Mouse (Mus musculus): ENCODE results near the gene Fez2. TPM values are rescaled to one million over a fixed set of nuclear protein-coding genes. Genes with fewer than 3 reads are reported as not detected.
A peak's percentile ranks its signal among the peaks of the same experiment; 100 is the strongest.

Fez2 gene
- polyA plus RNA-seq, 1 experiment: 91.6 TPM

DNA sequence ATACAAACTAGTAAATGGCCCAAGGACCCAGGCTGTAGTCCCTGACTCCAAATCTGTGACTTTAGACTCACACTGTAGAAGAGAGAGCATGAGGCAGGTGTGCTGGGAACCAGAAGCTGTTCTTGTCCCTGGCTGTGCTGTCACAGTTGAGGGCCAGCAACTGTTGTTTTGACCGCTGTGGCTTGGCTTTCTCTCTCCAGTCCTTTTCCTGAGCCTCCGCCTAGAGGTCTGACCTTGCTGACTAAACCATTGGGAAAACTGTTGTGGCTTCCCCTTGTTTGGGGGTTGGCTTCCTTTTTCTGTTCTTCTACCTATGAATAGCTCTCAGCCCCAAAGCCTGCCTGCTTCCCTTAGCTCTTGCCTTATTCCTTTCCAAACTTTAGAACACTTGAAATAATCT is 91.6 kb downstream of the Fez2 start:
- 70% methylated on average over 2 of the region's 2 CpGs for WGBS
- no peaks in the 10 kb centered on the region for H3K4me1 ChIP-seq (ENCODE audit: control insufficient read depth, insufficient read depth, low read length)
- TF ChIP-seq CTCF (IDR thresholded peaks at IDR 0.05; ENCODE audit: borderline replicate concordance, insufficient read depth, low read depth, low read length): no peak
- TF ChIP-seq POLR2A (IDR thresholded peaks at IDR 0.05; ENCODE audit: borderline replicate concordance, insufficient read depth, low read length): no peak
- H3K4me3 ChIP-seq (replicated peaks; ENCODE audit: insufficient read depth, low read depth, low read length): no peak overlapping the region
- DNase-seq: no peak
- no peak overlapping the region for H3K27ac ChIP-seq (ENCODE audit: insufficient read depth, low read length)
- no peaks in the 10 kb centered on the region for H3K27me3 ChIP-seq (ENCODE audit: control insufficient read depth, insufficient read depth, low read length)

DNA sequence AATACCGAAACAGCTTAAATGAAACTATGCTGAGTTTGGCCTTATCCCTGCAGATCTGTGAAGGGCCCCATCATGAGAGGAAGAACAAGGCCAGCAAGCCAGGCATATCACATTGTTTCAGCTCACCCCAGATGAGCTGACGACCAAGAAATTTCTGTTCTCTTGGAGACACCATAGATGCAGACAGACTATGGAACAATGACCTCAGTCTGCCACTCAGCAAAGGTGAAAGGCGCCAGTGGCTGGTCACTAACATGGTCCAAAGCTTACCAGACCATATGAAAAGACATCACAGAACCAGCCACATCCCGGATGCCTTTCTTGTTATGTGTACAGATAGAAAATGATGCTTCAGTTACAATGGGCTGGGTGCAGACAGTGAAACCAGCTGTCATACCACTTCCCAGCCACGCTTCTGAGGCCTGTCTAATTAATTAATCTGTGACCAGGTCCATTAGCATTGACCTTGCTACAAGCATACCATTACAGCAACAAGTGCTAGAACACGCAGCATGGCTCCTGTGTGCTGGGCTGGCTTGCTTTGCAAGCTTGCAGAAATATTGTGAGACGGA is 92.1 kb downstream of the Fez2 start:
- Histone ChIP-seq H3K27me3 (ENCODE audit: control insufficient read depth, insufficient read depth, low read length) (no peaks in the 10 kb centered on the region), H3K4me3 (replicated peaks; ENCODE audit: insufficient read depth, low read depth, low read length) (no peak overlapping the region), H3K27ac (ENCODE audit: insufficient read depth, low read length) (no peak overlapping the region), H3K4me1 (ENCODE audit: control insufficient read depth, insufficient read depth, low read length) (no peaks in the 10 kb centered on the region)
- no peak for DNase-seq
- WGBS: 70% methylated on average over 7 of the region's 7 CpGs
- no peak for TF ChIP-seq CTCF (IDR thresholded peaks at IDR 0.05; ENCODE audit: borderline replicate concordance, insufficient read depth, low read depth, low read length)
- TF ChIP-seq POLR2A (IDR thresholded peaks at IDR 0.05; ENCODE audit: borderline replicate concordance, insufficient read depth, low read length): no peak

- no peak overlapping the region for H3K4me3 ChIP-seq (replicated peaks; ENCODE audit: insufficient read depth, low read depth, low read length)
- 0 out of 2 replicates have a peak overlapping the region, but pooled peaks have one; percentile 13 for H3K27ac ChIP-seq (ENCODE audit: insufficient read depth, low read length)
- no peaks in the 10 kb centered on the region for H3K4me1 ChIP-seq (ENCODE audit: control insufficient read depth, insufficient read depth, low read length)
- TF ChIP-seq POLR2A (IDR thresholded peaks at IDR 0.05; ENCODE audit: borderline replicate concordance, insufficient read depth, low read length): no peak
- TF ChIP-seq CTCF (IDR thresholded peaks at IDR 0.05; ENCODE audit: borderline replicate concordance, insufficient read depth, low read depth, low read length): no peak
- no peaks in the 10 kb centered on the region for H3K27me3 ChIP-seq (ENCODE audit: control insufficient read depth, insufficient read depth, low read length)
- DNase-seq: no peak
- WGBS: 66% methylated on average over 18 of the region's 18 CpGs
These were observed 95.3 kb downstream of the Fez2 start for GRCm38 (mm10) chr17:78322369-78323335.

- no peak for DNase-seq
- TF ChIP-seq POLR2A (IDR thresholded peaks at IDR 0.05; ENCODE audit: borderline replicate concordance, insufficient read depth, low read length) (no peak), CTCF (IDR thresholded peaks at IDR 0.05; ENCODE audit: borderline replicate concordance, insufficient read depth, low read depth, low read length) (no peak)
- no peaks in the 10 kb centered on the region for H3K4me1 ChIP-seq (ENCODE audit: control insufficient read depth, insufficient read depth, low read length)
- no peak overlapping the region for H3K4me3 ChIP-seq (replicated peaks; ENCODE audit: insufficient read depth, low read depth, low read length)
- WGBS: 88% methylated on average over 11 of the region's 11 CpGs
- H3K27me3 ChIP-seq (ENCODE audit: control insufficient read depth, insufficient read depth, low read length): no peaks in the 10 kb centered on the region
- H3K27ac ChIP-seq (ENCODE audit: insufficient read depth, low read length): no peak overlapping the region
These were observed 96.6 kb downstream of the Fez2 start for GRCm38 (mm10) chr17:78321216-78321835.

Other genes starting within 250 kb of the Fez2 start
- 34.4 and 35.8 TPM in 2 replicates for gene Crim1, start 217.9 kb downstream of the Fez2 start, polyA plus RNA-seq (2012; rRNA removed)
- gene Vit, start 89.9 kb upstream of the Fez2 start, polyA plus RNA-seq (2012; rRNA removed): 2.0 and 2.2 TPM in 2 replicates